Mouse (Mus musculus) liver, embryonic 16.5 days (tissue): Measurements from ENCODE around the gene Btn2a2. TPM values are rescaled to one million over a fixed set of nuclear protein-coding genes. Genes with fewer than 3 reads are reported as not detected.

Source experiments
- ATAC-seq: fragments of 200-750 bp; cut with Nextera tagmentation; 2 replicates; pipeline ENCODE4 v1.8.0; 2017; ENCODE audit warnings: low read depth, mild to moderate bottlenecking, moderate number of reproducible peaks, moderate library complexity
- H3K27ac ChIP-seq: fragments of 300-500 bp; sonication (generic); 2 replicates; pipeline ENCODE4 v1.5.1; 2014; ENCODE audit warnings: mild to moderate bottlenecking, low read length
- H3K27me3 ChIP-seq: fragments of 300-500 bp; sonication (generic); 2 replicates; pipeline ENCODE4 v1.6.1; 2014; ENCODE audit warnings: low read depth, low read length, mixed read lengths; ENCODE audit not compliant: control insufficient read depth, insufficient read depth
- H3K36me3 ChIP-seq: fragments of 300-500 bp; sonication (generic); 2 replicates; pipeline ENCODE4 v1.6.1; 2014; ENCODE audit warnings: mild to moderate bottlenecking; ENCODE audit not compliant: control insufficient read depth, insufficient read depth
- H3K4me1 ChIP-seq: fragments of 300-500 bp; sonication (generic); 2 replicates; pipeline ENCODE4 v1.6.1; 2014; ENCODE audit warnings: low read depth, low read length, mixed read lengths; ENCODE audit not compliant: control insufficient read depth
- H3K4me2 ChIP-seq: fragments of 300-500 bp; sonication (generic); 2 replicates; pipeline ENCODE4 v1.6.1; 2014; ENCODE audit warnings: low read depth, low read length, mixed read lengths
- H3K4me3 ChIP-seq: fragments of 300-500 bp; sonication (generic); 2 replicates; pipeline ENCODE4 v1.5.1; 2014; ENCODE audit warnings: low read depth, mild to moderate bottlenecking, low read length
- H3K9ac ChIP-seq: fragments of 300-500 bp; sonication (generic); 2 replicates; pipeline ENCODE4 v1.6.1; 2014; ENCODE audit warnings: low read depth, low read length
- H3K9me3 ChIP-seq: fragments of 300-500 bp; sonication (generic); replicated peaks from 2 replicates; pipeline ENCODE4 v1.6.1; 2016; ENCODE audit warnings: low read length; ENCODE audit not compliant: control insufficient read depth
- WGBS: fragments of 180-500 bp; shearing (Covaris S2); extraction: QIAGEN DNeasy Blood & Tissue Kit; methylation state at CpG from one replicate; pipeline ENCODE4 v1.1.7; 2014; ENCODE audit not compliant: insufficient replicate concordance; 5-methylcytosine and 5-hydroxymethylcytosine counted together
- polyA plus RNA-seq: library from polyadenylated mRNA; unstranded; fragments of >200 nt; fragmentation: Nextera tagmentation; extraction: Ambion mirVana; gene quantifications from 2 replicates; pipeline ENCODE4 v1.2.1, GENCODE M21; 2015

The Btn2a2 gene
- polyA plus RNA-seq, 1 experiment from 2014 or later: not detected

DNA sequence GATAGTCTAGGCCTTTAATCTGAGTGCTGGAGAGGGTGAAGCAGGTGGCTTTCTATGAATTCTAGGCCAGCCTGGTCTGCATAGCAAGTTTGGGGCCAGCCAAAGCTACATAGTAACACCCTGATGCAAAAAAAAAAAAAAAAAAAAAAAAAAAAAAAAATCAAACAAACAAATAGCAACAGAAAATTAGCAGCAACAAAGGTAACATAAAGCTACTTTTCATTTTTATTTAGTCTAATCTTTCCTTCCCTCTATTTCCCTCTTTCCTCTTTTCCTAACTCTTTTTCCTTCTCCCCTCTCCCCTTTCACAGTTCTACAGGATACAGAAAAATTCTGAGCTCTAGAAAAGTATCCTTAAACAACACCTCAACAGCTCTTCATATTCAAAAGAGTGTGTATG is 26.0 kb downstream of the Btn2a2 start:
- no peak overlapping the region for H3K27ac ChIP-seq
- no peak overlapping the region for H3K4me3 ChIP-seq
- ATAC-seq: no peak
- no peaks in the 10 kb centered on the region for H3K9me3 ChIP-seq
- peaks cover 51% of the 10 kb centered on the region for H3K4me1 ChIP-seq
- H3K9ac ChIP-seq: no peak overlapping the region
- H3K27me3 ChIP-seq: no peaks in the 10 kb centered on the region
- no peaks in the 10 kb centered on the region for H3K36me3 ChIP-seq
- H3K4me2 ChIP-seq: no peak overlapping the region

DNA sequence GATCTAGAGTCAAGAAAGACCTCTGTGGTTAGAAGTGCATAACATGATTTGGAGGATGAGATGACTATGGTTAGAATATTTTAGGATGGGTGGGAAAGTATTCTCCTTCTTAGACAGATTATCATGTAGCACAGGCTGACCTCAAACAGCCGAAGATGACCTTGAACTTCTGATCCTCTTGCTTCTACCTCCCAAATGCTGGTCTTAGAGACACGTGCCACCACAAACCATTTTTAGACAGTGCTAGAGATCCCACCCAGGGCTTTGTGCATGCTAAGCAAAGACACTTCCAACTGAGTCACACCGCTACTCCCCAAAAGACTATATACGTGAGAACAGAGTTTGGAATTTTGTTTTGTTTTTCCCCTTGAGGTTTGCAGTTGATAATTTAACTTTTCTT is 26.6 kb downstream of the Btn2a2 start:
- Histone ChIP-seq H3K36me3 (no peaks in the 10 kb centered on the region), H3K9me3 (no peaks in the 10 kb centered on the region), H3K9ac (no peak overlapping the region), H3K27ac (no peak overlapping the region), H3K4me1 (peaks cover 53% of the 10 kb centered on the region), H3K4me2 (no peak overlapping the region), H3K27me3 (no peaks in the 10 kb centered on the region), H3K4me3 (no peak overlapping the region)
- ATAC-seq: no peak
- WGBS: 69% methylated on average over 4 of the region's 4 CpGs

DNA sequence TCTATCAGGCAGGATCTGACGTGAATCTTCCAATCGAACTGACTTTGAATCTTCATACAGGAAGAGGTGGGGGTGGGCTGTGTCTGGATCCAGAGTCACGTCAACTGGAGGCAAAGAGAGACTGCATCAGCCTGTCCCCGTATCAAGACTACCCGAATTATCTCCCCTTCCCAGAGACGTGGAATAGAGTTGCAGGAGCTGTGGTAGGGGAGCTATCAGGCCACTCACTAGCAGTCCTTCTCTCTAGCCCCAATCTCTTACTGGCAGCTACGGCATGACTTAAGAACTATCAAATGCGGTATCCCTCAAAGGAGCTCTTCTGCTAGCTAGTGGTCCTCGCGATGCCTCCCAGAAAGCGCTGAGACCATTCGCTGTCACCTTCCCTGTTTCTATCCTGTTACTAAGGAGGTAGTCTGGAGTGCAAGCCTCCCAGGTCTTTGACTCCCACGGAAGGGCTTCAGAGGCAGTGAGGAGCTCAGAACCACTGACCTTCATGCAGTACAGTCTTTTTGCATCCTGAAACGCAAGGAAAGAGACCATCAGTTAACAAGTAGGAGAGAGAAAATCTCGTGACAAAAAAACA is 29.3 kb downstream of the Btn2a2 start:
- WGBS: 9% methylated on average over 15 of the region's 15 CpGs
- Histone ChIP-seq H3K36me3 (no peaks in the 10 kb centered on the region), H3K27me3 (no peaks in the 10 kb centered on the region), H3K4me2 (peak overlapping the region; percentile 61), H3K4me1 (peaks cover 33% of the 10 kb centered on the region), H3K4me3 (peak overlapping the region; percentile 34), H3K9me3 (no peaks in the 10 kb centered on the region), H3K27ac (peak overlapping the region; percentile 88), H3K9ac (peak overlapping the region; percentile 55)
- peak; percentile 89 for ATAC-seq

DNA sequence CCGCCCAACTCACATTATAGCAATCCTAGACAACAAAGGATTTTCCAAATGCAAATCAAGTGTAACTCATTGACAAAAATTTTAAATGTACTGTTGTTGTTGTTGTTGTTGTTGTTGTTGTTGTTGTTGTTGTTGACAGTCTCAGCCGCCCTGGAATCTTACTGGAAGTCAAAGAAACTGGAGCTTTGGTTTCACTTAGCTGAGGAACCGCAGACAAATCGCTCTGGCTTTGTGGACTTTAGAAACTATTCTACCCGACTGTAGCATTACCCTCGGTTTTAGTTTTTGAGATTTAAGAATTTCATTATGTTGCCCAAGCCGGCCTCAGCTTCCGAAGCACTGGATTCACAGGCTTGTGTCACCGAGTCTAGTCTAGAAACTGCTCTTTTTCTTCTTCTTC is 34.7 kb downstream of the Btn2a2 start:
- peak overlapping the region; percentile 73 for H3K9ac ChIP-seq
- H3K4me3 ChIP-seq: peak overlapping the region; percentile 79
- H3K36me3 ChIP-seq: no peaks in the 10 kb centered on the region
- WGBS: 2% methylated on average over 9 of the region's 9 CpGs
- no peaks in the 10 kb centered on the region for H3K27me3 ChIP-seq
- peak overlapping the region; percentile 88 for H3K27ac ChIP-seq
- no peaks in the 10 kb centered on the region for H3K9me3 ChIP-seq
- ATAC-seq: no peak
- H3K4me2 ChIP-seq: peak overlapping the region; percentile 55
- peaks cover 22% of the 10 kb centered on the region for H3K4me1 ChIP-seq

DNA sequence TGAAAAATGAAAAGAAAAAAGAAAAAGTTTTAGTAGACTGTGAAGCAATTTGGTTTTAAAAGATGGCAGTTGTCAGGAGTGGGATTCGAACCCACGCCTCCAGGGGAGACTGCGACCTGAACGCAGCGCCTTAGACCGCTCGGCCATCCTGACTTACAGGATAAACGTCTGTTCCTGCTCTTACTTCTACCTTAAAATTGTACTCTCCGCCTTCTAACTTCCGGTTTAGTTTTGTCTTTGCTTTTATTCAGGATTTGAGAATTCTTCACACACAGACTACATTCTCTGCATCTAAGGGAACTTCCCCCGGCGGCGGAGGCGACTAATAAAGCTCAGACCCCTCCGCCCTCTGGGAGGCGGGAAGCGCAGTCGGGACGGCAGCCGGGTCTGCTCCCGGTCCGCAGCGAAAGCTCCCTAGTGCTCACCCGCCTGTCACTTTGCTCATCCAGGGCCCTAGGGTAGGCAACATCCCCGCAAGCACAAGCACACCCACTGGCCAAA is 35.2 kb downstream of the Btn2a2 start:
- Histone ChIP-seq H3K4me2 (peak overlapping the region; percentile 55), H3K4me1 (peaks cover 22% of the 10 kb centered on the region), H3K27me3 (no peaks in the 10 kb centered on the region), H3K4me3 (peak overlapping the region; percentile 79), H3K9ac (peak overlapping the region; percentile 73), H3K36me3 (no peaks in the 10 kb centered on the region), H3K27ac (peak overlapping the region; percentile 88), H3K9me3 (no peaks in the 10 kb centered on the region)
- peak; percentile 80 for ATAC-seq
- under 1% methylated on average over 25 of the region's 25 CpGs for WGBS

DNA sequence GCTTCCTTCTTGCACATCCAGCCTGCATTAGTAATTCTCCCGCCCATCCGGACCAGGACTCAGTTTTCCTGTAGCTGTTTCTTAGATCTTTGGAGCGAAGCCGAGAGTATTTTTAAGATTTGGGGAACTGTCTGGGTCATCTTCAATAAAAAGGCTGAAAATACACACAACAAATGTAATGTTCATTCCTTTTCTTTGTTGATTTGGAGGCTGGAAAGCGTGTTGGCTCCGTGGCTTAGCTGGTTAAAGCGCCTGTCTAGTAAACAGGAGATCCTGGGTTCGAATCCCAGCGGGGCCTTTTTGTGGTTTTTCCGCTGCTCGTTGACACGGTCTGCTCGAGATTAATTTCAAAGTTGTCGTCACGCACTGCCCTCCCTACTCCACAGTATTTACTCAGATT is 38.3 kb downstream of the Btn2a2 start:
- H3K27ac ChIP-seq: peak overlapping the region; percentile 86
- H3K4me2 ChIP-seq: peak overlapping the region; percentile 84
- H3K27me3 ChIP-seq: no peaks in the 10 kb centered on the region
- H3K4me3 ChIP-seq: peak overlapping the region; percentile 59
- peak; percentile 47 for ATAC-seq
- no peaks in the 10 kb centered on the region for H3K36me3 ChIP-seq
- under 1% methylated on average over 15 of the region's 15 CpGs for WGBS
- H3K9me3 ChIP-seq: no peaks in the 10 kb centered on the region
- H3K9ac ChIP-seq: peak overlapping the region; percentile 56
- H3K4me1 ChIP-seq: peaks cover 16% of the 10 kb centered on the region

DNA sequence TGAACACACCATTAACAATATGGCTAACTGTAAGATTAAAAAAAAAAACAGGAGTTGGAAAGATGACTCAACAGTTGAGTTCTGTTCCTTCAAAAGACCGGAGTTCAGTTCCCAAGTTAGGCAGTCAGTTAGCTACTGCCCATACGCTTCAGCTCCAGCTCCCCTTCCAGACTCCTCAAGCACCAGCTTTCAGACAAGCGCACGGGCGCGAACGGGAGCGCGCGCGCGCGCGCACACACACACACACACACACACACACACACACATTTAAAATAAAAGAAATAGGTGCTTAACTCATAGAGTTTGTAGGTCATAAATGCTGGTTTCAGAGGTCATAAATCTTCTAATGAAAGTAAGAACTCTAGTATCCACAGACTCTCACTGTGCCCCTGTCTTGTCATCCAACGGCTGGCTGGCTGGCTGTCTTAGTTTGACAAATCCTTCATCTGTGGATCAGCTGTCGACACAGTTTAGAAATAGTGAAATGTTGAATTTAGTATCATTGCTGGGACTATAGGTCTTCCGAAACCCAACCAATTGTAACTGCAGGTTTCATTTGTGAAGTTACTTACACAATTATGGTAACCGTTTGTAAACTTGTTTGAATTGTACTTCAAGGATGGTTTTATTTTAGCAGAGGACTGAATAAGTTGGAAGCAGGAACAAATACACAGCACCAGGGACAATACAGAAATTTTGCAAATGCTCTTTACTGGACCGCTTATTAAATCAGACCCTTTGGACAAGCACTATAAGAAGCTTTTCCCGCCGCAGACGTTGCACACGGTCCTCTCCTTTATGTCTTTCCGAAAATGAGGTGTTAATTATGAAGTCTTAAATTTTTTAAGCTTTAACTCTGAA is 39.2 kb downstream of the Btn2a2 start:
- peak; percentile 17; the same call in 1 of the 2 replicates for ATAC-seq

DNA sequence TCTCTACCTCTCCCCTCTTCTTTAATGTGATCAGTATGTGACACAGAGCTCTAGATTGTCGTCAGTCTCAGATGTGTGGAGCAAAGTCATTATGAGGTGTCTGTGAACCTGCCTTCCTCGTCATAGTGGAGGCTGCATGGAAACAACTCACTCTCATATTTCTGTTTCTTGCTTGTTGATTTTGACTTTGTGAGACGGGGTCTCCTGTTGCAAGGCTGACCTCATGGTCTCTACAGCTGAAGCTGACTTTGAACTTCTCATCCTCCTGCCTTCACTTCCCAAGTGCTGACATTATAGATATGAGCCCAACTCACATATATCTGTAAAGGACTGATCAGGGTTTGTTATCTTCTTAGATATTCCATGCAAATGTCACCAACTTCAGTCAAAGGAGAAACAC is 39.9 kb downstream of the Btn2a2 start:
- Histone ChIP-seq H3K4me2 (peak overlapping the region; percentile 84), H3K27me3 (no peaks in the 10 kb centered on the region), H3K4me3 (peak overlapping the region; percentile 59), H3K4me1 (peaks cover 20% of the 10 kb centered on the region), H3K9me3 (no peaks in the 10 kb centered on the region), H3K36me3 (no peaks in the 10 kb centered on the region), H3K9ac (peak overlapping the region; percentile 56), H3K27ac (peak overlapping the region; percentile 86)
- ATAC-seq: no peak
- WGBS: 31% methylated on average over 3 of the region's 3 CpGs

More for the DNA sequence above, 39.2 kb downstream of the Btn2a2 start:
- H3K9ac ChIP-seq: peak overlapping the region; percentile 56
- under 1% methylated on average over 24 of the region's 24 CpGs for WGBS
- peak overlapping the region; percentile 86 for H3K27ac ChIP-seq
- H3K36me3 ChIP-seq: no peaks in the 10 kb centered on the region
- H3K4me3 ChIP-seq: peak overlapping the region; percentile 59
- no peaks in the 10 kb centered on the region for H3K9me3 ChIP-seq
- H3K4me2 ChIP-seq: peak overlapping the region; percentile 84
- H3K27me3 ChIP-seq: no peaks in the 10 kb centered on the region
- H3K4me1 ChIP-seq: peaks cover 17% of the 10 kb centered on the region

DNA sequence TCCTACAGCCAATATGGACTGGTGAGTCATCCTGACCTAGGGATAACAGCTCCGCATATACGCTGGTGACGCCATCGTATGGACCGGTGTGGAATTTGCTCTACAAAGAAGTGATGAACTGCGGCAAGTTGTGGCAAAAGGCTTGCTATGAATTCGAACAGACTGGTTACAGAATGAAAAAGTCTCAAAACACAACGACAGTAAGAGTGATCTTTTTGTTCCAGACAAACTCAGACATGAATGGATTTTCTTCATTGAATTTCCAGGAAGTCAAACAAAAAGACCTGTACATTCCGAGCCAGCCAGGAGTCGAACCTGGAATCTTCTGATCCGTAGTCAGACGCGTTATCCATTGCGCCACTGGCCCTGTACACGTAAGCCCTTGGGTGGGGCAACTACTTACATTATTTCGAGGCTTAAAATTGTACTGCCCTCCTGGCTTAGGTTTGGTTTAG is 42.1 kb downstream of the Btn2a2 start:
- Histone ChIP-seq H3K9ac (peak overlapping the region; percentile 69), H3K27ac (peak overlapping the region; percentile 97), H3K4me1 (peaks cover 17% of the 10 kb centered on the region), H3K4me2 (peak overlapping the region; percentile 89), H3K27me3 (no peaks in the 10 kb centered on the region), H3K9me3 (no peaks in the 10 kb centered on the region), H3K36me3 (no peaks in the 10 kb centered on the region), H3K4me3 (peak overlapping the region; percentile 86)
- WGBS: under 1% methylated on average over 16 of the region's 16 CpGs
- peak; percentile 52 for ATAC-seq
